Mouse (Mus musculus): Measurements from ENCODE around the gene Igf1r. TPM values are rescaled to one million over a fixed set of nuclear protein-coding genes. Genes with fewer than 3 reads are reported as not detected.

Igf1r gene
- polyA plus RNA-seq, 1 experiment from 2014 or later = 25.2 TPM

DNA sequence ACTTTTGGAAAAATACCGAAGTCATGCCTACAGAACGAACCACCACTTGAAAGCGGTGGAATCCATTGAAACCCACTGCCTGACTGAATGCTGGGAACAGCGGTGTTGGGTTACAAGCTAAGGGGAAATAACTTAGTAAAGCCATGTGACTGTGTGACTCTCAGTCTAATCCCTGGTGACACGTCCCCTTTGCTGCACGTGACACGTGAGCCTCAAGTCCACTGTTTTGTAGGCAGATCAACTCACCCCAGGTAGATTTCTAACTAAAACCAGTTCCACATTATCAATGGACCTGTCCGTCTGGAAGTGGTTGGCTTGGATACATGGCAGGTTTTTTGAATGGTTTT lies 120.8 kb downstream of the Igf1r start:
- Histone ChIP-seq H3K36me3 (replicated peaks) (no peaks in the 10 kb centered on the region), H3K4me1 (peaks cover 67% of the 10 kb centered on the region), H3K27me3 (replicated peaks; ENCODE audit: low read depth, poor library complexity, severe bottlenecking) (no peaks in the 10 kb centered on the region), H3K9me3 (no peaks in the 10 kb centered on the region), H3K27ac (replicated peaks) (0 out of 2 replicates have a peak overlapping the region, but pooled peaks have one; percentile 7), H3K4me3 (peak overlapping the region; percentile 39)
- WGBS = 17% methylated on average over 8 of the region's 8 CpGs
- peak; percentile 66 for DNase-seq (ENCODE audit: low spot score)

DNA sequence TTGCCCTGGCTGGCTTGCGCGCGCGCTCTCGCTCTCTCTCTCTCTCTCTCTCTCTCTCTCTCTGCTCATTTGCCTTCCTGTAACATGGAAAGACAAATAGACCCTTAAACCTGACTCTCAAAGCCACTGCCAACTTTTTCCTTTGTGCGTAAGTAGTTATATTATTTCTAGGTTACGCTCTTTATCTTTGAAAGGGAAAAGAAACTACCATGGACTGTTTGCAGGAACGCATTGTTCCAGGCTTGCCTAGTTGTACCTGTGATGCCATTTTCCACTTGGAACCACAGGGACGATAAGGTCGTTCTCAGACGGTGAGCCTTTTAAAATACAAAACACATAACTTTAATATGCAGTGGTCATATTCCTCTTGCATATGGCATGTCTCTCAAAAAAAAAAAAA lies 122.1 kb downstream of the Igf1r start:
- no peaks in the 10 kb centered on the region for H3K36me3 ChIP-seq (replicated peaks)
- H3K27ac ChIP-seq (replicated peaks) = no peak overlapping the region
- no peaks in the 10 kb centered on the region for H3K27me3 ChIP-seq (replicated peaks; ENCODE audit: low read depth, poor library complexity, severe bottlenecking)
- no peaks in the 10 kb centered on the region for H3K9me3 ChIP-seq
- H3K4me3 ChIP-seq = no peak overlapping the region
- WGBS = 96% methylated on average over 11 of the region's 11 CpGs
- H3K4me1 ChIP-seq = peaks cover 64% of the 10 kb centered on the region
- DNase-seq (ENCODE audit: low spot score) = no peak

DNA sequence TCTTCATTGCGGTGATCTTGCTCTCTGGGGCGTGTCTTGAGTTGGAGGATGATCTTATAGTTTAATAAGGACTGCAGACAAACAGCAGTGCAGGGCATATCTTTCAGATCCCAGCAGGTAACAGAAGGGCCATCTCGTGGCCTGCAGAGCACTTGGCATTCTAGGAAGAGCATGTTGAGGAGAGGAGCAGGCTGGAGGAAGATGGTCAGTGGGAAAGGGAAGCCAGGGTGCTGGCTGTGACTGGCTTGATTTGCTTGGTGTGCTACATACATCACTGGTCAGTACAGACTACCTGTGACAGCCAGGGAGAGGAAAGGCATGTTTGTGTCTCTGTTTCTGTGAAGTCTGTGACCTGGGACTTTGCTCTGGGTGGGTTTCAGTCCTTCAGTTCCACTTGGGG lies 122.8 kb downstream of the Igf1r start:
- DNase-seq (ENCODE audit: low spot score) = no peak
- H3K27ac ChIP-seq (replicated peaks) = no peak overlapping the region
- no peak overlapping the region for H3K4me3 ChIP-seq
- no peaks in the 10 kb centered on the region for H3K27me3 ChIP-seq (replicated peaks; ENCODE audit: low read depth, poor library complexity, severe bottlenecking)
- WGBS = 87% methylated on average over 3 of the region's 3 CpGs
- no peaks in the 10 kb centered on the region for H3K36me3 ChIP-seq (replicated peaks)
- H3K9me3 ChIP-seq = no peaks in the 10 kb centered on the region
- peaks cover 64% of the 10 kb centered on the region for H3K4me1 ChIP-seq

DNA sequence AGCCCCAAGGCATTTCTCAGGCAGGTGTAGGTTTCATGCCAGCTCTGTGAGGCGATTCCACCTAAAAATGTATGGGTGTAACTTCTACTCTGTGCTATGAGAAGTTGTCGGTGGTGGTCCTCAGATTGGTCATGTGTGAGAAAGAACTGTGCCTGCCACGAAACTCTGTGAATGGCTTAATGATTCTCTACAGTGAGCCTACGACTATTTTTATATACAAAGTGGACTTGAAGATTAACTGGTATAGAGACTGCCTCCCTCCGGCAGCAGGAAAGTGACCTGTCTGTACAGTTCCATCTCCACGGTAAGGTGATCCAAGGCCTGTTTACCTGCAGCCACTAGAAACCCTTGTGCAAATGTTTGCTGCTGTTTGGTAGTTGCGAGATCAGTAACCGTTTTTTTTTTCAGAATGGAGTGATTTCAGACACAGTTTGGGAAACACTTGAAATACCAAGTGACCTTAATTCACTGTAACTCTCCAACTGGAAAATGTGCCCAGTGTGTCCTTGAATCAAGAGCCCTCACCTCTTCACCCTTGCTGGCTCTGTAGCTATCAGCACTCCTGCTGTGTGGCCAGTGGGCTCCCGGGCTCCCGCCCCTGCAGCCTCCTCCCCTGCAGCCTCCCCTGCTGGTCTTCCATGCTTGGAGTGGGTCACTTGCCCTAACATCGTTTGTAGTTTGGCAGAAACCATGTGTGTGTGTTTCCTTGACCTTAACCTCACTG lies 127.7 kb downstream of the Igf1r start:
- Histone ChIP-seq H3K9me3 (no peaks in the 10 kb centered on the region), H3K4me3 (no peak overlapping the region), H3K4me1 (peaks cover 64% of the 10 kb centered on the region), H3K27ac (replicated peaks) (no peak overlapping the region), H3K36me3 (replicated peaks) (no peaks in the 10 kb centered on the region), H3K27me3 (replicated peaks; ENCODE audit: low read depth, poor library complexity, severe bottlenecking) (no peaks in the 10 kb centered on the region)
- DNase-seq (ENCODE audit: low spot score) = peak; percentile 37
- WGBS = 61% methylated on average over 11 of the region's 11 CpGs

DNA sequence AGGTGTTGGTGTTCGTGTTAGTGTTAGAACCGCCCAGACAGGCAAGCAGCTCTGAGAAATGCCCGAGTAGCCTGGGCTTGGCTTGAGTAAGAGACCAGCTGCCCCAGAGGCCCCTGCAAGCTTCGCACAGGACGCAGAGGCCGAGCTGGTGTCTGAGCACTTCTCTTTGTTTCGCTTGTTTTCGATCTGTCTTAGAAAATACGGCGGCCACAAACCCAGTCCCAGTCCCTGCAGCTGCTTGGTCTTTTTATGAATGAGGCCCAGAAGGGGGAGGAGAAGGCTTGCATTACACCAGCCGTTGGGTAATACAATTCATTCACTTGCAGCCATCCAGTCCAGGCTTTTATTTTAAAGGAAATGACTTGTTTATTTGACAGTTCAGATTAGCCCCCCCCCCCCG lies 132.7 kb downstream of the Igf1r start:
- Histone ChIP-seq H3K9me3 (no peaks in the 10 kb centered on the region), H3K4me3 (peak overlapping the region; percentile 32; the same call in 1 of the 2 replicates), H3K36me3 (replicated peaks) (peaks cover 3% of the 10 kb centered on the region), H3K27me3 (replicated peaks; ENCODE audit: low read depth, poor library complexity, severe bottlenecking) (no peaks in the 10 kb centered on the region), H3K4me1 (peaks cover 65% of the 10 kb centered on the region), H3K27ac (replicated peaks) (peak overlapping the region; percentile 78)
- WGBS = 2% methylated on average over 12 of the region's 12 CpGs
- peak; percentile 76 for DNase-seq (ENCODE audit: low spot score)

DNA sequence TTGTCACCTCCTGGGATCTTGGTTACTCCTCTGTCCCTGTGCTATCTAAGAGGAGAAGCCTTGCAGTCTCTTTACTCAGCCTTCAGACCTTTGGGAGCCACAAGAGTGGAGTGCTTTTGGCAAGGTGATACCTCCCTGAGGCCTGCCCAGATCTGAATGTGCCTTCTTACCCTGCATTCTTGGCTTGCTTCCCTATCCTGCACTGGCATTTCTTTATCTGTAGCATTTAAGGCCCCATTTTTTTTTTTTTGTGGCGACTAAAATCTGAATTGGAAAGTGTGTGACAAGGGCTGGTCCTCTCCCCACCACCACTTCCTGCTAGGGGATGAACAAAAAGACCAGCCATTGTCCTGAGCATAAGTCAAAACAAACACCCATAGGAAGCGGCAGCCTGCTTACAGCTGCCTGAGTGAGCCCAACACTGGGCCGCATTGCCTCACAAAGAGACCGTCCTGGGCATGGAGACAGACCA lies 133.3 kb downstream of the Igf1r start:
- 28% methylated on average over 4 of the region's 4 CpGs for WGBS
- no peak for DNase-seq (ENCODE audit: low spot score)
- peaks cover 60% of the 10 kb centered on the region for H3K4me1 ChIP-seq

DNA sequence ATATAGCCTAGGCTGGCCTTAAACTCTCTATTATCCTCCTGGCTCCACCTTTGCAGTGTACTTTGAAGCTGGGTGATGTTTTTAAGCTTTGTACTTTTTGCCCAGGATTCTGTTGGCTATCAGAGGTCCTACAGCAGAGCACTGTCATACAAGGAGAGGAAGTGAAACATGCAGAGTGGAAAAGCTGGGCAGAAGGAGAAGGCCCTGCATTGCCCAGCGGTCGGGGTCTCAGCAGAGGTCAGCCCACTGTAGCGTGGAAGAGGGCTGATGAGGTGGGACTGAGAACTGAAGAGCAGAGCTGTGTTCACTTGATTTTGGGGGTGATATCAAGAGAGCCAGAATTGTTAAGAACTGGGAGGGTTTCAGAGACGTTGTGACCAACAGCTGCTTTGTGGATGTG lies 134.9 kb downstream of the Igf1r start:
- DNase-seq (ENCODE audit: low spot score) = no peak
- Histone ChIP-seq H3K4me3 (no peak overlapping the region), H3K9me3 (no peaks in the 10 kb centered on the region), H3K36me3 (replicated peaks) (peaks cover 13% of the 10 kb centered on the region), H3K4me1 (peaks cover 53% of the 10 kb centered on the region), H3K27me3 (replicated peaks; ENCODE audit: low read depth, poor library complexity, severe bottlenecking) (no peaks in the 10 kb centered on the region), H3K27ac (replicated peaks) (no peak overlapping the region)
- WGBS = 69% methylated on average over 4 of the region's 4 CpGs

More for the DNA sequence above, 133.3 kb downstream of the Igf1r start:
- Histone ChIP-seq H3K4me3 (peak overlapping the region; percentile 32; the same call in 1 of the 2 replicates), H3K27me3 (replicated peaks; ENCODE audit: low read depth, poor library complexity, severe bottlenecking) (no peaks in the 10 kb centered on the region), H3K9me3 (no peaks in the 10 kb centered on the region), H3K27ac (replicated peaks) (peak overlapping the region; percentile 78), H3K36me3 (replicated peaks) (peaks cover 4% of the 10 kb centered on the region)

DNA sequence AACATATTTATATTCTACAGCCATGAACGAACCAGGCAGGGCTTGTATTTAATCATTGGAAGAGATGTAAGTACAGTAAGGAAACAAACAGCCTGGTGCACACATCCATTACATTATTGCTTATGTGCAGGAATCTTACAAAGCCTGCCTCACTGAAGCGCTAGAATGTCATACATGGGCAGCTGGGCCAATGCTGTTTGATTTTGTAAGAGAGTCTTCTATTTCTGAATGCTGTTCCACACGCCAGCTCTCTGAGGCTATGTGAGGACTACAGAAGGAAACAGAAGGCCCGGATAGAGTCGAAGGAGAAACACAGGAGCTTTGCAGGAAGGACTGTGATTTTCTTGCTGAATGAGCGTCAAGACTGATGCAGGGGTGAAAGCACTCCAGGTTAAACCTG lies 136.2 kb downstream of the Igf1r start:
- WGBS = 92% methylated on average over 6 of the region's 6 CpGs
- DNase-seq (ENCODE audit: low spot score) = no peak
- Histone ChIP-seq H3K27ac (replicated peaks) (no peak overlapping the region), H3K36me3 (replicated peaks) (peaks cover 24% of the 10 kb centered on the region), H3K9me3 (no peaks in the 10 kb centered on the region), H3K4me3 (no peak overlapping the region), H3K4me1 (peaks cover 43% of the 10 kb centered on the region), H3K27me3 (replicated peaks; ENCODE audit: low read depth, poor library complexity, severe bottlenecking) (no peaks in the 10 kb centered on the region)

DNA sequence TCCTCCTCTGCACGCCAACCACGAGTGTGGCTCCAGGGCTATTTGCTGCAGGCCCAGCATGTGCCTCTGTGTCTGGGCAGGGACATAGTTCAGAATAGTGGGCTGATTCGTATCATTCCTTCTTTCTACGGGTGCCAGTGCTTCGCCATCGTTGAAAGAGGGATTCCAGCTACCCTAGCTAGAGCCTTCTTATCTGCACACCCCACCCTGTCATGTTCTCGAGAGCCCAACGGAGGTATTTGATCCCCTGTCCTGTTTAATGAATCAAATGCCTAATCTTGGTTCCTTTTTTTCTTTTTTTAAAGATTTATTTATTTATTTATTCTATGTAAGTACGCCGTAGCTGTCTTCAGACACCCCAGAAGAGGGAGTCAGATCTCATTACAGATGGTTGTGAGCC lies 137.1 kb downstream of the Igf1r start:
- Histone ChIP-seq H3K27me3 (replicated peaks; ENCODE audit: low read depth, poor library complexity, severe bottlenecking) (no peaks in the 10 kb centered on the region), H3K4me3 (no peak overlapping the region), H3K27ac (replicated peaks) (no peak overlapping the region), H3K36me3 (replicated peaks) (peaks cover 27% of the 10 kb centered on the region), H3K4me1 (peaks cover 35% of the 10 kb centered on the region), H3K9me3 (no peaks in the 10 kb centered on the region)
- WGBS = 89% methylated on average over 10 of the region's 10 CpGs
- DNase-seq (ENCODE audit: low spot score) = no peak

DNA sequence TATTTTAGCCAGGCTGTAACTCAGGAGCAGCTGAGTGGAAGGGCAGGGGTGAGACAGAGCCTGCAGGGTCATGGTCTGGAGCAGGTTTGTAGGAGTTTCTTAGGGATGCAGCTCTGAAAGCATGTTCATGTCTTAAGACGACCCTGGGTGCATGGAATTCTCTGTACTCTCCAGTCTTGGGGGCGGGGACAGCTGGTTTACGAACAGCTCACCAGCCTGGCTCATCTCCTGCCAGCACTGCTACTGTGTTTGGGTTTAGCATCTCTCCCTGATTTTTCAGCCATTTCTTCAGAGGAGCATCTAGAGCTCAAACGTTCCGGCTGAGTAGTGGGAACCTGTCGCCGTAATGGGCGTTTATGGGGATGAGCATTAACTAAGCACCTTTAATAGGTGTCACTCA lies 137.9 kb downstream of the Igf1r start:
- Histone ChIP-seq H3K36me3 (replicated peaks) (peaks cover 27% of the 10 kb centered on the region), H3K9me3 (no peaks in the 10 kb centered on the region), H3K4me1 (peaks cover 30% of the 10 kb centered on the region), H3K27ac (replicated peaks) (no peak overlapping the region), H3K4me3 (no peak overlapping the region), H3K27me3 (replicated peaks; ENCODE audit: low read depth, poor library complexity, severe bottlenecking) (no peaks in the 10 kb centered on the region)
- DNase-seq (ENCODE audit: low spot score) = no peak
- WGBS = 87% methylated on average over 8 of the region's 8 CpGs

DNA sequence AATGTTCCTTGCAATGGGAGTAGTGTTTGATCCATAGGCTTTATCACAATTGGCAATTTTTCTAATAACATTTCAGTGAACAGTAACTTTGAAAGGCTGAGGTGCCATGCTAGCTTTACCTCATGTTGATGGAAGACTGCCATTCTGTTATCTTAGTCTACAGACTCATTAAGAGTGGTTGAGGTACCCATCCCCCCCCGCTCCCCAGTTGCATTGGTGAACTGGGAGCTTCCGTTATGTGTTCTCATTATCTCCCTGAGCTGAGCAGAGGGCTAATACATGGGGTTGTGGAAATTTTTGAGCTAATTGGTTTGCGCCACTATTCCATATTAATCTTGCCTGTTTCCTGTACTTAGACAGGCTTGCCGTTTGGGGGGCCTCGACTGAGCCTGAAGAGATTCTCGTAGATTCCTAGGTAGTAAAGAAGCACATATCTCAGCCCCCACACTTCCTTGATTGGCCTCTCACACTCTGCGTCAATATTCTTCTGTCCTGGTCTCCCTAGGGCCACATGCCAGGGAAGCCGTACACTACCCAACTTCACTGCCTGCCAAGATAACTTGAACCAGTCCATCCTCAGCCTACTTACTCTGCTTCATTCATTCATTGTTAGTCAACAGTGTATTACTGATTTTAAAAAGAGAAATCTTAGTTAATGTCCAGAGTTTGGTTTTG lies 139.8 kb downstream of the Igf1r start:
- Histone ChIP-seq H3K27ac (replicated peaks) (no peak overlapping the region), H3K27me3 (replicated peaks; ENCODE audit: low read depth, poor library complexity, severe bottlenecking) (no peaks in the 10 kb centered on the region), H3K36me3 (replicated peaks) (peaks cover 27% of the 10 kb centered on the region), H3K4me1 (peaks cover 19% of the 10 kb centered on the region), H3K9me3 (no peaks in the 10 kb centered on the region), H3K4me3 (no peak overlapping the region)
- WGBS = 88% methylated on average over 8 of the region's 8 CpGs
- DNase-seq (ENCODE audit: low spot score) = no peak

DNA sequence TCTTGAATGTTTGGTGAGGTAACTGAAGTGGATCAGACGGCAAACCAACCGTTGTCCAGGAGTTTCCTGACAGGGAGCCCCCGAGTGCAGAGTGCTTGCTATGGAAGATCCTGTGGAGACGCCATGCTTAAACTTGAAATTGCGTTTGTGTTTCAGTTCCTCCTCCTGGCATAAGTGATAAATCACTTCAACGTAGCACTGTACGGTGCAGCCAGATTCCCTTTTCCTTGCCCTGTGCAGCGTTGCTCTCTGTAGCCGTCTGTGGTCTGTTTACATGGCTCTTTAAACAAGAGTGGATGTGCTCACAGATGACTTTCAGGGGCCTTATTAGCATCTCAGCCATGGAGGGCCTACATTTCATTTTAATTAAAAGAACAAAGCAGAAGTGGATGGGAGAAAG lies 141.2 kb downstream of the Igf1r start:
- Histone ChIP-seq H3K27me3 (replicated peaks; ENCODE audit: low read depth, poor library complexity, severe bottlenecking) (no peaks in the 10 kb centered on the region), H3K27ac (replicated peaks) (no peak overlapping the region), H3K36me3 (replicated peaks) (peaks cover 27% of the 10 kb centered on the region), H3K4me3 (no peak overlapping the region), H3K9me3 (no peaks in the 10 kb centered on the region), H3K4me1 (peaks cover 16% of the 10 kb centered on the region)
- 88% methylated on average over 9 of the region's 9 CpGs for WGBS
- no peak for DNase-seq (ENCODE audit: low spot score)

DNA sequence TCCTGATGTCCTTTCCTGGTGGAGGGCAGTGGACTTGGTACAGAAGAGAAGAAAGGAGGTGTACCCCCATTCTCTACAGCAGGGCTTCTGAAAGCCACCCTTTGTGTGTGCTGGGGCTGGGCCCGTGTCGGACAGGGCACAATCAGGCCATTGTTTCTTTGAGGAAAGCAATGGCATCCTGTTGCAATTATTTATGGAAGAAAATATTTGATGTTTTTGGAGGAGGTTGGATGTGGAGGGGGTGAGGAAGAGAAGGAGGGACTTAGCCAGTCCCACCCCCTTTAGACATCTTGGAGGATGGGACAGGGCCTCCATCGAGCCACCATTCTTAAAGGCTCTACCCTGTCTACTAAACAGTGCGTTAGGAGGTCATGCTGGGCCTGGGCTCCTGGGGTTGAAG lies 142.9 kb downstream of the Igf1r start:
- Histone ChIP-seq H3K9me3 (no peaks in the 10 kb centered on the region), H3K36me3 (replicated peaks) (peaks cover 23% of the 10 kb centered on the region), H3K27me3 (replicated peaks; ENCODE audit: low read depth, poor library complexity, severe bottlenecking) (no peaks in the 10 kb centered on the region), H3K4me1 (peaks cover 16% of the 10 kb centered on the region), H3K4me3 (no peak overlapping the region), H3K27ac (replicated peaks) (peak overlapping the region; percentile 61)
- 43% methylated on average over 4 of the region's 4 CpGs for WGBS
- no peak for DNase-seq (ENCODE audit: low spot score)

Data from embryonic facial prominence, embryonic 10.5 days (tissue).